Mouse (Mus musculus): ENCODE measurements around the gene Ttc28.

- TF ChIP-seq POLR2A (IDR thresholded peaks at IDR 0.05; ENCODE audit: borderline replicate concordance, extremely low read depth, low read depth, low read length) (no peak), CTCF (IDR thresholded peaks at IDR 0.05; ENCODE audit: insufficient read depth, low read length) (peak; percentile 95)
Observed at GRCm38 (mm10) chr5:111208660-111208969, 329.0 kb downstream of the Ttc28 start.
